In the genomic region with DNA sequence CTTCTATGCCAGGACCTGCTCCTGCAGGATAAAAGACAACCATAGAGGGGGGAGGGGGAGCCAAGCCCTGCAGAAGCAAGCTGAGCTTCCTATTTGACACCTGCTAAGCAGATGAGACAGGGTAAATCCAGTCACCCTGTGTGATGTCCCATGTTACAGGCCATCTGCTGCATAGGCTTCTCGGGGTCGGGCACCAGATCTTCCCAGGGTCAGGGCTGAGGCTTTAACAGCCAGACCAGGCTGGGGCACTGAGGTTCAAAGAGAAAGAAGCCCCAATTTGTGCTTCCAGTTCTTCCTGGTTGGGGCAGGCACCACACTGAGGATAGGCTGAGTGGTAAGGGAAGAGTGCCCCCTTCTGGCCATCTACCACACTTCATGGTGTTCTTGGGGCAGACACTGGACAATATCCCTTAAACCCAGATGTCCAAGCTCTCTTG, we compare ENCODE assay signal across 9 mouse cellular contexts.
DNase-seq lines count a peak whose midpoint lies in the region; ATAC-seq and TF ChIP-seq lines count a peak whose summit lies in the region.
"Had no signal": no experiment of that assay in that cellular context is flagged by ENCODE, and none has a peak within 500 bp of the region (broad histone marks: within the 10 kb centered on the region; RNA-seq: fewer than 3 reads in every experiment).

No protein-coding gene starts in this region.

- H3K9me3 ChIP-seq in intestine, postnatal 0 days (ENCODE audit: control insufficient read depth) = no peaks in the 10 kb centered on the region
- H3K9me3 ChIP-seq in midbrain, embryonic 10.5 days (replicated peaks) = no peaks in the 10 kb centered on the region
- H3K9me3 ChIP-seq: embryonic facial prominence, embryonic 13.5 days had no signal

- no peak overlapping the region for H3K4me3 ChIP-seq in intestine, postnatal 0 days (ENCODE audit: low read depth, low read length)
- H3K4me3 ChIP-seq in midbrain, embryonic 10.5 days = no peak overlapping the region
- H3K4me3 ChIP-seq: embryonic facial prominence, embryonic 13.5 days had no signal

- TF ChIP-seq CTCF in intestine, postnatal 0 days (IDR thresholded peaks at IDR 0.05; ENCODE audit: low read depth) = peak; percentile 92

- no peaks in the 10 kb centered on the region for H3K27me3 ChIP-seq in intestine, postnatal 0 days (replicated peaks; ENCODE audit: control insufficient read depth, insufficient read depth, low read length)
- no peaks in the 10 kb centered on the region for H3K27me3 ChIP-seq in midbrain, embryonic 10.5 days (ENCODE audit: low read depth, poor library complexity, severe bottlenecking)
- H3K27me3 ChIP-seq: embryonic facial prominence, embryonic 13.5 days had no signal

- H3K36me3 ChIP-seq in intestine, postnatal 0 days (ENCODE audit: control insufficient read depth, insufficient read depth) = no peaks in the 10 kb centered on the region
- no peaks in the 10 kb centered on the region for H3K36me3 ChIP-seq in midbrain, embryonic 10.5 days
- H3K36me3 ChIP-seq: embryonic facial prominence, embryonic 13.5 days had no signal

- ATAC-seq in common myeloid progenitor, adult 5-6 weeks (replicated peaks; ENCODE audit: low read depth, poor library complexity, severe bottlenecking) = peak; percentile 72
- peak; percentile 72 for ATAC-seq in intestine, postnatal 0 days

- H3K4me2 ChIP-seq in intestine, postnatal 0 days (replicated peaks; ENCODE audit: low read depth) = no peak overlapping the region
- H3K4me2 ChIP-seq: embryonic facial prominence, embryonic 13.5 days had no signal

- WGBS in intestine, postnatal 0 days = 19% methylated on average over 2 of the region's 2 CpGs
- WGBS in midbrain, embryonic 10.5 days = 12% methylated on average over 2 of the region's 2 CpGs

- no peak overlapping the region for H3K9ac ChIP-seq in intestine, postnatal 0 days (ENCODE audit: low read depth, low read length)
- H3K9ac ChIP-seq: embryonic facial prominence, embryonic 13.5 days had no signal

- DNase-seq in adrenal gland, adult 8-10 months = peak; percentile 73
- DNase-seq in gastrocnemius, adult 8-10 months (ENCODE audit: low spot score in 2 of 2) = peak; percentile 32 to 35
- peak; percentile 41 to 52 for DNase-seq in left cerebral cortex, adult 8-10 months (ENCODE audit: low spot score in 2 of 2)
- peak; percentile 82 for DNase-seq in midbrain, embryonic 10.5 days (ENCODE audit: low spot score)
- DNase-seq in right cerebral cortex, postnatal 4 days = peak; percentile 73
- no peak for DNase-seq in spleen, adult 12 weeks (ENCODE audit: low spot score)

- H3K4me1 ChIP-seq in intestine, postnatal 0 days (replicated peaks; ENCODE audit: control insufficient read depth, insufficient read depth, low read length) = no peaks in the 10 kb centered on the region
- H3K4me1 ChIP-seq in midbrain, embryonic 10.5 days = peaks cover 9% of the 10 kb centered on the region
- H3K4me1 ChIP-seq: embryonic facial prominence, embryonic 13.5 days had no signal

- no peak overlapping the region for H3K27ac ChIP-seq in intestine, postnatal 0 days (ENCODE audit: low read depth, low read length)
- peak overlapping the region; percentile 63 for H3K27ac ChIP-seq in midbrain, embryonic 10.5 days (replicated peaks)
- H3K27ac ChIP-seq: embryonic facial prominence, embryonic 13.5 days had no signal
